Mouse (Mus musculus) gastrocnemius, adult 8-10 months (tissue): ENCODE measurements around the gene Lsm12. TPM values are rescaled to one million over a fixed set of nuclear protein-coding genes. Genes with fewer than 3 reads are reported as not detected.
"Not testable (repeated sequence)": the region's sequence is repeated elsewhere in the genome, so short reads cannot be mapped to it uniquely, and the experiment has no call there.

Experiments
- DNase-seq, 2 experiments: peaks; one replicate each; pipeline ENCODE4 v3.0.0; 2022; ENCODE audit warnings: low spot score in 2 of 2
- total RNA-seq, 4 experiments: library from RNA; stranded (reverse); gene quantifications; 2 replicates each; pipeline ENCODE4 v1.2.4; 2022

Gene Lsm12
- total RNA-seq, 4 experiments from 2014 or later, result 108 to 127 (median 111) TPM

DNA sequence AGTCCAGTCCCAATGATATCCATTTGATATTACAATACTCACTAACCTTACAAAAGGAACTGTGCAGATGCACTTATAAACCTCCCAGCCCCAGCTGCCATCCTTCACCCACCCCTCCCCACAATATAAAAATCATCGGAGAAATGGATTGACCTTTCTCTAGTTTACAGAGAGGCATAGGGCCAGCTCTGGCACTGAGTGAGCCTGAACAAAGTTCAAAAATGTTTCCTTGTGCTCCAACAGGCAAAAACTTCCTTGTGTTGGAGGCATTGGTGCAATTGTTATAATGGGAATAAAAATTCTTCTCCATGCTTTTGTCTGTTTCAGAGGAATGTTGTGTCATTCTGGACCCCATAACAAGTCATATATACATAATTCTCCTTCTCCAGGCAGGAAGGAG, 1.1 kb upstream of the Lsm12 start:
- no peak for DNase-seq

GRCm38 (mm10) chr11:102185677-102186076, 581 bp upstream of the Lsm12 start:
- DNase-seq, result no peak

DNA sequence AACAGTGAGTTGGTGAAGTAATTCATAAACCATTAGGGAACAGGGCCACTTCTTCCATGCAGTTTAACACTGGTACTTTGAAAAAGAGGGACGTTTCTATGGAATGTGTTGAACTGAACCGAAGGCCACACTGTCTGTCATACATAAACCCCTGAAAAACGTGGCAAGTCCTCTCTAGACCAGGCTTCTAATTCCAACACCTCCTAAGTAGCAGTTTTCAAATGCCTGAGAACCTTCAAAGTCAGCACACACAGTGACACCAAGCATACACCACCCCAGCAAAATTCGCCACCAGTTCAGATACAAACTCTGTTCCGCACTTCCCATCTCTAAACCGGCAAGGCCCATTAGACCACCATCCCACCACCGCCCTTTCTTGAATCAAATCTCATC, 847 bp downstream of the Lsm12 start:
- DNase-seq, result no peak

- no peak for DNase-seq
These were observed 5.3 kb downstream of the Lsm12 start for GRCm38 (mm10) chr11:102179836-102180235.

GRCm38 (mm10) chr11:102168689-102169088, 16.4 kb downstream of the Lsm12 start:
- DNase-seq, result no peak

DNA sequence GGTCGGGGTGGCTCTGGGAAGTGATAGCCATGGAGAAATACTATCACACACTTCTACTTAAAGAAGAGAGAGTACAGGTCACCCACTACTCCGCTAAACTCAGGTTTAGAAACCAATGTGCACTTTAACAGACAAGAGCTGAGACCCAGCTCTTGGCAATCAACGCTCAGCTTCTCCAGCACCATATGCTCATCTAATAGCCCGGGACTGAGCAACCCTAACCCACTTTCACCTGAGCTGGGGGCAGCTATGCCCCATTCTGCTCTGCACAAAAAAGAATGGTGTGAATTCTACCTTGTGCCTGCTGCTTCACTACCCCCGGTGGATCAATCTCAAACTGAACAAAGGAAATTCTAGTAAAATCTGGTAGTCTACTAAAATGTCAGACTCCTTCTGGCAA, 17.6 kb downstream of the Lsm12 start:
- DNase-seq, result no peak

DNA sequence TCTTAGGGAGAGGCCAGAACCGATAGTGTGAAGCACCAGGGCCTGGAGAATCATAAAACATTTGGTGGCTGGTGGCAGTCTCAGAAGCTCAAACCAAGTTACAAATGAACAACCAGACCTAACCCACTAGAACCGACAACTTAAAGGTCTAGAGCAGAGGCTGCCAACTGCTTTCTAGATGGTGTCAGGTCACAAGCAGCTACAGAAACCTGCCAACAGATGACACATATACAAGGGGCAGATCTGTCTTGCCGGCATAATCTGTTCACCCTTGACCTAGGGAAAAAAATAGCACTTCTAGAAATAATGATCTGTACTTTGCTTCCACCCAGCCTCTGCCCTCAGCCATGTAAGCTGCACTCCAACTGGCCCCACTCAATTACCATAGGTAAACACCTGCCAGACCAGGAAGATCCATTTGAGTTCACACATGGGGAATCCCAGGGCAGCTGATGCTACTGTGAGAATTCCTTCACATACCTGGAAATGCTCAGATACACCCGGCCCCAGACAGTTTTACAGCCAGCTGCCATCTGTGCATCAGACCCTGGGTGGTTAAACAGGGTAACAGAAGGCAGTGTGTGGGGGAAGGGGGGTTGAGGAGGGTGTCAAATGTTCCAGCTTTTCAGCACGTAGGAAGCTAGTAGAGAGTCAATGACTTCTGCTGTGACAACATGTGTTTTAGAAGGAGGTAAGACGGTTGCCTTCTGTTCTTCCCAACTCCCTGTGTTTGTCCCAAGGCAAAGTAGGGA, 18.9 kb downstream of the Lsm12 start:
- DNase-seq, result peak; percentile 24 to 27

DNA sequence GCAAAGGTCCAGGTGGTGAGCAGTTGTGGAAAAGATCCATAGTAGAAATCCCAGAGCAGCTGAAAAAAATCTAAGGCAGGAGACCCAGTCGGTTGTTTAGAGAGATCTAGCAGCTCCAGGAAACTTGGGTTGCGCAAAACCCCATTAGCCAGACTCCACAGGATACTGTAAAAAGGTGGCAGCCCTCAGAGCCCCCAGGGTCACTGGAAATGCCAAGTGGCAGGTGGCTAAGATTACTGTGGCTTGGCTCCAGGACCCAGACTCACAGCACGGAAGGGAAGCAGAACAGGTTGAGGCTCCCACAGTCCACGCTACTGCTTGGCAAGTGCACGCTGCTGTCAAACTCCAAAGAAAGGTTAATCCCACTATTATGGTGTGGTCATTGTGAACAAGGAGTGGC, 25.3 kb downstream of the Lsm12 start:
- DNase-seq, result peak in 1 of 2 experiments; percentile 32

DNA sequence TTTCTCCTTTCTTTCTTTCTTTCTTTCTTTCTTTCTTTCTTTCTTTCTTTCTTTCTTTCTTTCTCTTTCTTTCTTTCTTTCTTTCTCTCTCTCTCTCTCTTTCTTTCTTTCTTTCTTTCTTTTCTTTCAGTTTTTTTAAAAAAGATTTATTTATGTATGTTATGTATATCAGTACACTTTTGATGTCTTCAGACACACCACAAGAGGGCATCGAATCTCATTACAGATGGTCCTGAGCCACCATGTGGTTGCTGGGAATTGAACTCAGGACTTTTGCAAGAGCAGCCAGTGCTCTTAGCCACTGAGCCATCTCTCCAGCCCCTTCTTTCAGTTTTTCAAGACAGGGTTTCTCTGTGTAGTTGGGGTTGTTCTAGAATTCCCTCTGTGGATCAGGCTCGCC, 27.1 kb downstream of the Lsm12 start:
- DNase-seq, result not testable (repeated sequence)

GRCm38 (mm10) chr11:102156786-102157089, 28.4 kb downstream of the Lsm12 start:
- DNase-seq, result no peak

DNA sequence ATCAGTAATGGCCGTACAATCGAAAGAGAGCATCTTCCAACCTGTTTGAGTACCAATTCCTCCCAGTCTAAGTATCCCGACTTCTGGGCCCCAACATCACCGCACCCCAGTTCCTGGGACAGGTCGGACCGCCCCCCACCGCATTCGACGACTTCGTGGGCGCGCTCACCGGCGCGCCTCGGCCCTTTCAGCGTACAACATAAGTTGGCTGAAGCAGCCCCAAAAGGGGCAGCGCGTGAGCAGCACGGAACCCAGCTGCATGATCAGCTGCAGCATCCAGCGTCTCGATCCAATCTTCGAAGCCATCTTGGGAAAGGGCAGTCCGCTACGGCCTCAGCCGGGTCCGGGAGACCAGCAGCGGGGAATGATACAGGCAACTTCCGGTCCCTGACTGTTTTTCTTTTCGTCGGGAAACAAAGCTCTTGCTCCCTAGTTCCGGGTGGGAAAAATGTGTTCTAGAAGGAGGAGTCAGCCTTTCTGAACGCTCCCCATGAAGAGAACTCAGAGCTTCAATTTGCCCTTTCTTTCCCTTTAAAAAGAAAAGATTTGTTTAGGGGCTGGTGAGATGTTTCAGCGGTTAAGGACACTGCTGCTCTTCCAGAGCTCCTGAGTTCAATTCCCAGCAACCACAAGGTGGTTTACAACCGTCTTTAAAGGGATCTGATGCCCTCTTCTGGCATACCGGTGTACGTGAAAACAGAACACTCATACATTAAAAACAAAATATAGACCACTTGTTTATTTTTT, 28.9 kb downstream of the Lsm12 start, which contains the start of gene Tmem101:
TSS of gene Tmem101 (minus strand) at position 366 of the 747 bp plus-strand sequence.
- peak; percentile 83 to 88 for DNase-seq

- DNase-seq, result no peak
These were observed 37.7 kb downstream of the Lsm12 start for GRCm38 (mm10) chr11:102147213-102147989.

DNA sequence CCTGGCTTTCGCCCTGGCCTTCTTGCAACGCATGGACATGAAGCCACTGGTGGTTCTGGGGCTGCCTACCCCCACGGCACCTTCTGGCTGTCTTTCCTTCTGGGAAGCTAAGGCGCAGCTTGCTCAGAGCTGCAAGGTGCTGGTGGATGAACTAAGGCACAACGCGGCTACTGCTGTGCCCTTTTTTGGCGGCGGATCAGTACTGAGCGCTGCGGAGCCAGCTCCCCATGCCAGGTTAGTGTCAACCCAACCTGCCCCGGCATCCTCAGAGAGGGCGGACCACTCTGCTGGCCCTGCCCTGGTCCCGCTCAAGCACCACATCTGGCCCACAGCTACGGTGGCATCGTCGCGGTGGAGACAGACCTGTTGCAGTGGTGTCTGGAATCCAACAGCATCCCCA, 38.6 kb downstream of the Lsm12 start:
- DNase-seq, result no peak

DNA sequence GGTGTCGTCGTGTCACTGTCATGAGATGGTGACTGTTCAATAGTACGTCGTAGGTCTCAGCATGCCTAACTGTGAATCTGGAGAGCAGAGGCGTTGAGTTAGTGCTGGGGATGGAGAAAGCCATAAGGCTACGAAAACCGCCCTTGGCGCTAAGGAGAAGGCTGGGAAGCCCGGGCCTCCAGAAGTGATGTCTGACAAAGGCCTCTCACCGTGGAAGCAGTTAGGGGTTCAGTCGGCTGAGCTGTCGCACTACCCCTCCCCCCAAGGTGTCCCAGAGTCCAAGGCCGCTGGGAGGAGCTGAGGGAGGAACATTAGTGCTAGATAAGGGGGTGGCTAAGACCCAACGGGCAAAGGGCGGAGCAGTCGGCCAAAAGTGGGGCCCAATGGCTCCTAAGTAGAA, 39.1 kb downstream of the Lsm12 start:
- DNase-seq, result no peak

- no peak for DNase-seq
These were observed 39.6 kb downstream of the Lsm12 start, which contains the start of gene Nags for GRCm38 (mm10) chr11:102145471-102146001. TSS of gene Nags (plus strand) at chr11:102145513.

GRCm38 (mm10) chr11:102144957-102145470, 40.1 kb downstream of the Lsm12 start:
- DNase-seq, result no peak

- no peak for DNase-seq
These were observed 42.7 kb downstream of the Lsm12 start for GRCm38 (mm10) chr11:102142355-102142754.

DNA sequence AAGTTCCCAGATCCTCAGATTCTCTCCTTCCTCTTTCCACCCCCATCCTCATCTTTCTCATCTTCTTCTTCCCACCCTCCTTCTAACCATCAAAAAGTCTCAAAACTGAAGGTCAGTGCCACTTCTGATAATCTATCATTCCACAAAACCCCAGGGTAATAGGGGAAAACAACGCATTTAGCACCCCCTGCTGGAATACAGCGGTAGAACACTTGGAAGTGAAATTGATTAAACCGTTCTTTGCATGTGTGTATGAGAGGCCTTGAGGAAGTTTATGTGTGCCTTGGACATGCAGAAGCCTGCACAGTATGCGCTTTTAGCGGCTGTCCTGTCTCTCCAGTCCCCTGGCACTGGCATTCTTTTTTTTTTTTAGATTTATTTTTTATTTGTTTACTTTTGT, 44.6 kb downstream of the Lsm12 start:
- DNase-seq, result peak in 1 of 2 experiments; percentile 23

GRCm38 (mm10) chr11:102138447-102138740, 46.7 kb downstream of the Lsm12 start:
- DNase-seq, result no peak

- no peak for DNase-seq
These were observed 47.3 kb downstream of the Lsm12 start for GRCm38 (mm10) chr11:102137625-102138446.

DNA sequence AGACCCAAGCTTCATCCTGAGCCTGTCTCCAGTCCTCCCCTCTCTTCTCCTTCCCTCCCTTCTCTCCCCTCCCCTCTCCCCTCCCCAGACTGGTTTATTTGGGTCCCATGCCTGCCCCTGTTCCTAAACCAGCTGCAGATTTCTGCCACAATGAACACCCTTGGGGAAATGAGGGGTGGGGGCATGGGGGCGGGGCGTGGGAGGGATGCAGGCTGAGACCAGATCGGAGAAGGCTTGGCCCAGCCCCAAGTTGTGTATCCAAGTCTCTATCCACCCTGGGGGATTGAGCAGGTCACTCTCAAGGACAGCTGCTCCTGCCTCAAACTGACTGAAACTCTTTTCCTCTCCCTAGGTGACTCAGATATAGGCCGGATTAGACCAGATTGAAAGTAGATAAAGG, 50.6 kb downstream of the Lsm12 start:
- no peak for DNase-seq
